ENCODE assay signal across 8 mouse cellular contexts in genomic region chr1:73826243-73826930, GRCm38 (mm10).
DNase-seq lines count a peak whose midpoint lies in the region; ATAC-seq lines count a peak whose summit lies in the region.

No protein-coding gene starts in this region.

- H3K4me3 ChIP-seq in hindbrain, embryonic 11.5 days (ENCODE audit: low read depth, low read length), result no peak overlapping the region

- H3K9ac ChIP-seq in hindbrain, embryonic 11.5 days (ENCODE audit: low read depth, low read length), result no peak overlapping the region

- no peak overlapping the region for H3K27ac ChIP-seq in hindbrain, embryonic 11.5 days (ENCODE audit: low read depth, low read length)

- H3K36me3 ChIP-seq in hindbrain, embryonic 11.5 days (ENCODE audit: control insufficient read depth, insufficient read depth, low read length), result no peaks in the 10 kb centered on the region

- 0 out of 2 replicates have a peak, but pooled peaks cover 2% of the 10 kb centered on the region for H3K4me1 ChIP-seq in hindbrain, embryonic 11.5 days (replicated peaks; ENCODE audit: control insufficient read depth, insufficient read depth, low read length)

- ATAC-seq in hindbrain, embryonic 11.5 days (ENCODE audit: low FRiP score), result peak; percentile 81

- H3K4me2 ChIP-seq in hindbrain, embryonic 11.5 days (replicated peaks; ENCODE audit: low read depth, low read length), result no peak overlapping the region

- WGBS in hindbrain, embryonic 11.5 days, result 40% methylated on average over 15 of the region's 15 CpGs

- H3K27me3 ChIP-seq in hindbrain, embryonic 11.5 days (ENCODE audit: control insufficient read depth, insufficient read depth, low read length), result no peaks in the 10 kb centered on the region

- DNase-seq in R1 (ENCODE audit: low read depth, low spot score), result peak; percentile 72
- DNase-seq in cerebellum, postnatal 10 days, result peak; percentile 96 to 98
- DNase-seq in frontal cortex, postnatal 10 days (ENCODE audit: low spot score in 2 of 2), result peak; percentile 51 to 88
- peak; percentile 96 for DNase-seq in hindbrain, embryonic 11.5 days (ENCODE audit: low spot score)
- peak; percentile 76 for DNase-seq in layer of hippocampus, adult 9-11 months
- DNase-seq in lung, postnatal 14 days, result peak; percentile 92
- DNase-seq in right cerebral cortex, adult 18-20 months, result peak; percentile 80
- DNase-seq in urinary bladder, adult 18-20 months (ENCODE audit: low spot score in 2 of 2), result peak; percentile 69 to 81

- no peaks in the 10 kb centered on the region for H3K9me3 ChIP-seq in hindbrain, embryonic 11.5 days (ENCODE audit: control insufficient read depth, low read length)
